Mouse (Mus musculus) testis, adult 2 months (tissue): ENCODE measurements around the gene Bdh1. TPM values are rescaled to one million over a fixed set of nuclear protein-coding genes. Genes with fewer than 3 reads are reported as not detected.

Experiments used
- H3K27ac ChIP-seq: fragments of 200-500 bp; 2 replicates; pipeline ENCODE4 v1.5.1; 2012; ENCODE audit warnings: low read depth, low read length; ENCODE audit not compliant: control insufficient read depth, insufficient read depth
- H3K27me3 ChIP-seq: fragments of 200-500 bp; 2 replicates; pipeline ENCODE4 v1.6.1; 2012; ENCODE audit warnings: mild to moderate bottlenecking, low read length, moderate library complexity; ENCODE audit not compliant: control insufficient read depth, insufficient read depth
- H3K36me3 ChIP-seq: fragments of 200-500 bp; 2 replicates; pipeline ENCODE4 v1.6.1; 2012; ENCODE audit warnings: mild to moderate bottlenecking, low read length; ENCODE audit not compliant: control insufficient read depth, insufficient read depth
- H3K4me1 ChIP-seq: fragments of 200-500 bp; 2 replicates; pipeline ENCODE4 v1.6.1; 2012; ENCODE audit warnings: low read length; ENCODE audit not compliant: control insufficient read depth, insufficient read depth
- H3K4me3 ChIP-seq: fragments of 200-500 bp; 2 replicates; pipeline ENCODE4 v1.5.1; 2012; ENCODE audit warnings: low read depth, mild to moderate bottlenecking, low read length, moderate library complexity, mixed read lengths; ENCODE audit not compliant: control insufficient read depth
- CTCF ChIP-seq: fragments of 200-500 bp; IDR thresholded peaks from 2 replicates; pipeline ENCODE4 v1.5.1; 2012; ENCODE audit warnings: low read depth, mild to moderate bottlenecking, inconsistent platforms, low read length, moderate library complexity; ENCODE audit not compliant: control insufficient read depth, insufficient read depth, insufficient replicate concordance
- POLR2A ChIP-seq: fragments of 200-500 bp; IDR thresholded peaks from 2 replicates; pipeline ENCODE4 v1.6.1; 2012; ENCODE audit warnings: low read depth, mild to moderate bottlenecking, inconsistent platforms, low read length, moderate library complexity; ENCODE audit not compliant: control insufficient read depth
- polyA plus RNA-seq: library from polyadenylated mRNA; depleted of rRNA; stranded (reverse); fragments of >200 nt; gene quantifications from 2 replicates; pipeline ENCODE4 v1.2.3, GENCODE M21; 2012

Gene Bdh1
- polyA plus RNA-seq, 1 experiment = 8.9 TPM

- Histone ChIP-seq H3K4me3 (no peak overlapping the region), H3K4me1 (no peaks in the 10 kb centered on the region), H3K27me3 (no peaks in the 10 kb centered on the region), H3K27ac (no peak overlapping the region), H3K36me3 (no peaks in the 10 kb centered on the region)
- TF ChIP-seq POLR2A = no peak
These were observed 22.4 kb downstream of the Bdh1 start for GRCm38 (mm10) chr16:31444521-31444920.

- Histone ChIP-seq H3K4me3 (no peak overlapping the region), H3K27me3 (no peaks in the 10 kb centered on the region), H3K36me3 (no peaks in the 10 kb centered on the region), H3K4me1 (no peaks in the 10 kb centered on the region), H3K27ac (no peak overlapping the region)
- TF ChIP-seq POLR2A (no peak), CTCF (no peak)
These were observed 24.2 kb downstream of the Bdh1 start for GRCm38 (mm10) chr16:31446067-31446853.

GRCm38 (mm10) chr16:31449973-31450372, 27.9 kb downstream of the Bdh1 start:
- Histone ChIP-seq H3K36me3 (no peaks in the 10 kb centered on the region), H3K27me3 (no peaks in the 10 kb centered on the region), H3K4me1 (no peaks in the 10 kb centered on the region; the same call in 1 of the 2 replicates), H3K27ac (no peak overlapping the region), H3K4me3 (no peak overlapping the region)
- TF ChIP-seq CTCF (no peak), POLR2A (no peak)

GRCm38 (mm10) chr16:31451235-31451634, 29.2 kb downstream of the Bdh1 start:
- no peaks in the 10 kb centered on the region for H3K27me3 ChIP-seq
- no peak overlapping the region for H3K4me3 ChIP-seq
- no peak for TF ChIP-seq CTCF
- TF ChIP-seq POLR2A = no peak
- no peaks in the 10 kb centered on the region; the same call in 1 of the 2 replicates for H3K4me1 ChIP-seq
- H3K36me3 ChIP-seq = no peaks in the 10 kb centered on the region
- H3K27ac ChIP-seq = no peak overlapping the region

- no peaks in the 10 kb centered on the region for H3K36me3 ChIP-seq
- H3K4me3 ChIP-seq = no peak overlapping the region
- no peak for TF ChIP-seq CTCF
- TF ChIP-seq POLR2A = no peak
- no peak overlapping the region for H3K27ac ChIP-seq
- no peaks in the 10 kb centered on the region for H3K27me3 ChIP-seq
- no peaks in the 10 kb centered on the region; the same call in 1 of the 2 replicates for H3K4me1 ChIP-seq
These were observed 30.4 kb downstream of the Bdh1 start for GRCm38 (mm10) chr16:31452467-31452866.

GRCm38 (mm10) chr16:31454013-31454412, 31.9 kb downstream of the Bdh1 start:
- no peaks in the 10 kb centered on the region; the same call in 1 of the 2 replicates for H3K4me1 ChIP-seq
- H3K36me3 ChIP-seq = no peaks in the 10 kb centered on the region

GRCm38 (mm10) chr16:31455276-31456045, 33.4 kb downstream of the Bdh1 start:
- H3K27ac ChIP-seq = no peak overlapping the region
- no peaks in the 10 kb centered on the region for H3K27me3 ChIP-seq
- no peaks in the 10 kb centered on the region for H3K36me3 ChIP-seq
- H3K4me3 ChIP-seq = no peak overlapping the region
- H3K4me1 ChIP-seq = no peaks in the 10 kb centered on the region; the same call in 1 of the 2 replicates
- TF ChIP-seq CTCF = no peak
- TF ChIP-seq POLR2A = no peak

More at GRCm38 (mm10) chr16:31454013-31454412, 31.9 kb downstream of the Bdh1 start:
- Histone ChIP-seq H3K27ac (no peak overlapping the region), H3K27me3 (no peaks in the 10 kb centered on the region), H3K4me3 (no peak overlapping the region)
- TF ChIP-seq CTCF = no peak
- no peak for TF ChIP-seq POLR2A
